Mouse (Mus musculus) spleen, postnatal 4 days (tissue): ENCODE measurements around the gene Mpp2.

Experiments used
- DNase-seq, 2 experiments: peaks; one replicate each; pipeline ENCODE4 v3.0.0; 2022; ENCODE audit warnings: low spot score in 2 of 2

The Mpp2 gene

DNA sequence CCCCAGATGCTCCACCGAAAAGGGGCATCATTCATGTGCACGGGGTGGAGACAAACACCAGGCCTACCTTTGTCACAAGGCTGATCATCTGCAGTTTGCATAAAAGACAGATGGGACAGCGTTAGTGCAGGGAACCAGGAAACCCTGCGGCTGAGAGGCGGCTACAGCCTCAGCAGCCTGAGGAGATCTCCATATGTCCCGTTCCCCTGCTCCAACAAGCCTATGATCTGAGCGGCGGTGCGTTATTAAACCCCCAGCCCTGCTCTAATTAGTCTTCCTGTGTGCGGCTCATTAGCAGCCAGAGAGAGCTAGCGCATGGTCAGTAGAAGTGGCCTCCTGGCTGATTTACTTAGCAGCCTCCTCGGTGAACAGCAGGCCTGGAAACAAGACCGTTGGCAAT is 78.2 kb downstream of the Mpp2 start:
- no peak for DNase-seq

DNA sequence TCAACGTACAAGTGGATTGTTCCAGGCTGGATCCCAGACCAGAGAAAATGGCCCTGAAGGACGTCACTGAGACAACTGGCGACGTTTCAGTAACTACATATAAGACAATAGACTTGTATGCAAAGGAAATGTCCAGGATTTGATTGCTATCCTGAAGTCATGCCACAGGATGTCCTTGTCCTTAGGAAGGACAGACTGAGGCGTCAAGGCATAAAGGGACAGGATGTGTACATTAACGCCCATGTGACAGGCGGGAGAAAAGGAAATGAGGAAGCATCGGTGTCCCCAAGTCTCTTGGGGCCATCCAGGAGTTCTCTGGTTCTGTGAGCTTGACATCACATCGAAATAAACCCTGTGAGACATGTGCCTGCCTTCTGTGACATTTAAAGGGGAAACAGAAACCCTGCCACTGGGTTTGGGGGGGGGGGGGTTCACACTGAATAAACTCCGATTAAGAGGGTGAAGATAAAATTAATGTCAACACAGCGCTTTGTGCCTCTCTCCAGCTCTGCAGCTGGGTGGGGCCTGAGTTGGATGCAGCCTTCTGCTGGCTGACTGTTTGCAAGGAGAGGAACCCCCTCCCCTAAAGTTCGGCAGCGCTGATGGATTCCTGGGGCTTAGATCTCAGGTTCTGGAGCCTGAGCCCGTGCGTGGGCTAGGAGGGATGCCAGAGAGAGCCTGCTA is 79.2 kb downstream of the Mpp2 start:
- no peak for DNase-seq

- no peak for DNase-seq
Measured at GRCm38 (mm10) chr11:102008372-102008771, 79.9 kb downstream of the Mpp2 start.
